Comparison of ENCODE assay signal across 12 mouse cellular contexts in genomic region chr4:107856958-107857686, GRCm38 (mm10). TPM values are rescaled to one million over a fixed set of nuclear protein-coding genes. Genes with fewer than 3 reads are reported as not detected.
A peak's percentile ranks its signal among the peaks of the same experiment; 100 is the strongest.
DNase-seq lines count a peak whose midpoint lies in the region; ATAC-seq and TF ChIP-seq lines count a peak whose summit lies in the region.
"Had no signal": no experiment of that assay in that cellular context is flagged by ENCODE, and none has a peak within 500 bp of the region (broad histone marks: within the 10 kb centered on the region; RNA-seq: fewer than 3 reads in every experiment).

No protein-coding gene starts in this region.

- no peak for TF ChIP-seq POLR2A in lung, adult 2 months (IDR thresholded peaks at IDR 0.05; ENCODE audit: borderline replicate concordance, extremely low read depth, low read depth, low read length)

- H3K4me1 ChIP-seq in hindbrain, embryonic 15.5 days (replicated peaks) = no peaks in the 10 kb centered on the region
- H3K4me1 ChIP-seq in hindbrain, embryonic 10.5 days (replicated peaks) = no peaks in the 10 kb centered on the region
- peaks cover 0 to 4% of the 10 kb centered on the region in 2 experiments; a peak in 1 of 4 replicates for H3K4me1 ChIP-seq in ES-E14 (ENCODE audit: control insufficient read depth in 2 of 2, insufficient read depth in 2 of 2, low read length in 2 of 2, poor library complexity in 1 of 2)
- H3K4me1 ChIP-seq in forebrain, embryonic 14.5 days (ENCODE audit: control insufficient read depth, insufficient read depth, low read length) = no peaks in the 10 kb centered on the region
- no peaks in the 10 kb centered on the region for H3K4me1 ChIP-seq in lung, adult 2 months (ENCODE audit: control insufficient read depth, insufficient read depth, low read length)

- no peak for DNase-seq in hindbrain, embryonic 10.5 days (ENCODE audit: low spot score)
- DNase-seq in ES-E14 (ENCODE audit: low read depth, low spot score) = no peak
- DNase-seq in cerebellum, adult 11-12 months = peak; percentile 55
- DNase-seq in forebrain, embryonic 14.5 days (ENCODE audit: low spot score) = peak; percentile 27
- no peak for DNase-seq in liver
- no peak for DNase-seq in adrenal gland, postnatal 14 days
- DNase-seq in lung, adult 2 months = no peak
- DNase-seq: kidney, adult 2 months; right cerebral cortex, postnatal 25 days; thymus, postnatal 25 days had no signal

- no peaks in the 10 kb centered on the region for H3K9me3 ChIP-seq in hindbrain, embryonic 15.5 days
- H3K9me3 ChIP-seq in hindbrain, embryonic 10.5 days = no peaks in the 10 kb centered on the region
- H3K9me3 ChIP-seq in ES-E14 (ENCODE audit: control insufficient read depth, insufficient read depth, low read depth, low read length) = no peaks in the 10 kb centered on the region
- no peaks in the 10 kb centered on the region for H3K9me3 ChIP-seq in forebrain, embryonic 14.5 days (replicated peaks; ENCODE audit: control insufficient read depth, low read length)

- in situ Hi-C loops in ES-E14 (cut with MboI; ENCODE audit: low sequenced_read_pairs in 2 of 2, unreplicated experiment in 2 of 2) = no loop called here

- no peak for TF ChIP-seq CTCF in lung, adult 2 months (IDR thresholded peaks at IDR 0.05; ENCODE audit: insufficient read depth, low read length)

- no peak overlapping the region for H3K9ac ChIP-seq in hindbrain, embryonic 15.5 days
- H3K9ac ChIP-seq in ES-E14 (ENCODE audit: insufficient read depth, low read depth, low read length, poor library complexity, severe bottlenecking) = no peak overlapping the region
- no peak overlapping the region for H3K9ac ChIP-seq in forebrain, embryonic 14.5 days (ENCODE audit: low read length)
- H3K9ac ChIP-seq: liver, embryonic 14.5 days had no signal

- H3K27me3 ChIP-seq in hindbrain, embryonic 15.5 days = no peaks in the 10 kb centered on the region
- no peaks in the 10 kb centered on the region for H3K27me3 ChIP-seq in hindbrain, embryonic 10.5 days (ENCODE audit: insufficient read depth, poor library complexity, severe bottlenecking)
- H3K27me3 ChIP-seq in forebrain, embryonic 14.5 days (replicated peaks; ENCODE audit: control insufficient read depth, insufficient read depth, low read length) = no peaks in the 10 kb centered on the region

- 65% methylated on average over 11 of the region's 11 CpGs for WGBS in hindbrain, embryonic 15.5 days
- 75% methylated on average over 11 of the region's 11 CpGs for WGBS in hindbrain, embryonic 10.5 days
- 72% methylated on average over 11 of the region's 11 CpGs for WGBS in forebrain, embryonic 14.5 days
- 69% methylated on average over 11 of the region's 11 CpGs for WGBS in lung, adult 2 months

- H3K36me3 ChIP-seq in hindbrain, embryonic 15.5 days = peaks cover 92% of the 10 kb centered on the region
- peaks cover 98% of the 10 kb centered on the region for H3K36me3 ChIP-seq in hindbrain, embryonic 10.5 days
- H3K36me3 ChIP-seq in ES-E14 (ENCODE audit: control insufficient read depth, insufficient read depth, low read length, poor library complexity, severe bottlenecking) = peaks cover 5% of the 10 kb centered on the region; the same call in 1 of the 2 replicates
- H3K36me3 ChIP-seq in forebrain, embryonic 14.5 days (ENCODE audit: control insufficient read depth, insufficient read depth, low read length) = peaks cover 97% of the 10 kb centered on the region

- peak overlapping the region; percentile 61; the same call in 1 of the 2 replicates for H3K27ac ChIP-seq in hindbrain, embryonic 15.5 days (replicated peaks)
- H3K27ac ChIP-seq in hindbrain, embryonic 10.5 days = no peak overlapping the region
- no peak overlapping the region for H3K27ac ChIP-seq in ES-E14 (ENCODE audit: insufficient read depth, low read depth, low read length, poor library complexity, severe bottlenecking)
- no peak overlapping the region; the same call in 1 of the 2 replicates for H3K27ac ChIP-seq in forebrain, embryonic 14.5 days (ENCODE audit: low read depth, low read length)
- H3K27ac ChIP-seq: liver, embryonic 14.5 days had no signal

- H3K4me3 ChIP-seq in hindbrain, embryonic 15.5 days = no peak overlapping the region
- no peak overlapping the region for H3K4me3 ChIP-seq in hindbrain, embryonic 10.5 days
- no peak overlapping the region for H3K4me3 ChIP-seq in ES-E14 (ENCODE audit: insufficient read depth in 1 of 2, low read depth in 1 of 2, low read length in 2 of 2, poor library complexity in 1 of 2, severe bottlenecking in 1 of 2)
- no peak overlapping the region for H3K4me3 ChIP-seq in forebrain, embryonic 14.5 days (ENCODE audit: low read depth, low read length)
- no peak overlapping the region for H3K4me3 ChIP-seq in lung, adult 2 months (replicated peaks; ENCODE audit: extremely low read depth, low read depth, low read length)

- H3K4me2 ChIP-seq in hindbrain, embryonic 15.5 days = no peak overlapping the region
- H3K4me2 ChIP-seq in forebrain, embryonic 14.5 days (ENCODE audit: low read length) = no peak overlapping the region

- ATAC-seq in hindbrain, embryonic 15.5 days (ENCODE audit: low FRiP score, low read depth) = peak; percentile 50; the same call in 1 of the 2 replicates
- no peak for ATAC-seq in forebrain, embryonic 14.5 days

TF ChIP-seq in ES-E14, 5 proteins besides CTCF, POLR2A, EP300 and RAD21:
- TF ChIP-seq HCFC1 (IDR thresholded peaks at IDR 0.05; ENCODE audit: borderline replicate concordance, insufficient read depth, low read length) (no peak), MAFK (IDR thresholded peaks at IDR 0.05; ENCODE audit: insufficient read depth, low read depth, low read length) (peak; percentile 47; the same call in 1 of the 2 replicates)

RNA-seq across cellular contexts. Expression of gene Magoh, which starts 22.4 kb away (rescaled TPM):
- 98.8 and 117 TPM in 2 replicates for polyA plus RNA-seq in hindbrain, embryonic 15.5 days (2015; fragmentation: Nextera tagmentation; extraction: Ambion mirVana)
- polyA plus RNA-seq in hindbrain, embryonic 10.5 days (2016; fragmentation: Nextera tagmentation; extraction: Ambion mirVana) = 225 and 238 TPM in 2 replicates
- total RNA-seq in ES-E14 (2012; rRNA removed) = 115 and 192 TPM in 2 replicates
- polyA plus RNA-seq in forebrain, embryonic 14.5 days (2014; fragmentation: Nextera tagmentation; extraction: Ambion mirVana) = 151 and 175 TPM in 2 replicates
- 91.3 and 98.1 TPM in 2 replicates for total RNA-seq in adrenal gland, postnatal 14 days (2021)
- 22.3 and 39.3 TPM in 2 replicates for polyA plus RNA-seq in lung, adult 2 months (2012; rRNA removed)

RNA-seq across cellular contexts. Expression of gene 0610037L13Rik, which starts 32.5 kb away (rescaled TPM):
- polyA plus RNA-seq in hindbrain, embryonic 15.5 days (2015; fragmentation: Nextera tagmentation; extraction: Ambion mirVana) = 94.0 and 95.2 TPM in 2 replicates
- 111 and 113 TPM in 2 replicates for polyA plus RNA-seq in hindbrain, embryonic 10.5 days (2016; fragmentation: Nextera tagmentation; extraction: Ambion mirVana)
- total RNA-seq in ES-E14 (2012; rRNA removed) = 59.2 and 60.7 TPM in 2 replicates
- polyA plus RNA-seq in forebrain, embryonic 14.5 days (2014; fragmentation: Nextera tagmentation; extraction: Ambion mirVana) = 116 and 127 TPM in 2 replicates
- total RNA-seq in adrenal gland, postnatal 14 days (2021) = 75.3 and 75.4 TPM in 2 replicates
- 31.5 and 40.9 TPM in 2 replicates for polyA plus RNA-seq in lung, adult 2 months (2012; rRNA removed)

RNA-seq across cellular contexts. Expression of gene Lrp8, which starts 55.1 kb away (rescaled TPM):
- 60.2 and 60.6 TPM in 2 replicates for polyA plus RNA-seq in hindbrain, embryonic 15.5 days (2015; fragmentation: Nextera tagmentation; extraction: Ambion mirVana)
- 10.0 and 13.9 TPM in 2 replicates for polyA plus RNA-seq in hindbrain, embryonic 10.5 days (2016; fragmentation: Nextera tagmentation; extraction: Ambion mirVana)
- 8.3 and 13.5 TPM in 2 replicates for total RNA-seq in ES-E14 (2012; rRNA removed)
- polyA plus RNA-seq in forebrain, embryonic 14.5 days (2014; fragmentation: Nextera tagmentation; extraction: Ambion mirVana) = 33.5 and 48.5 TPM in 2 replicates
- 5.0 and 5.2 TPM in 2 replicates for total RNA-seq in adrenal gland, postnatal 14 days (2021)
- 2.2 and 2.8 TPM in 2 replicates for polyA plus RNA-seq in lung, adult 2 months (2012; rRNA removed)

Comparison
In these comparisons a context has a peak if more than half of its experiments do, and no peak if none do; other contexts are left out.
1. DNase-seq: peak in cerebellum, adult 11-12 months (single experiment) and forebrain, embryonic 14.5 days (single experiment); none in hindbrain, embryonic 10.5 days (single experiment), ES-E14 (single experiment), liver (single experiment), adrenal gland, postnatal 14 days (single experiment) and lung, adult 2 months (single experiment).